Mouse (Mus musculus): ENCODE measurements around the gene Gm42372. TPM values are rescaled to one million over a fixed set of nuclear protein-coding genes. Genes with fewer than 3 reads are reported as not detected.

Gm42372 gene
- polyA plus RNA-seq, 1 experiment from 2014 or later, result not detected

DNA sequence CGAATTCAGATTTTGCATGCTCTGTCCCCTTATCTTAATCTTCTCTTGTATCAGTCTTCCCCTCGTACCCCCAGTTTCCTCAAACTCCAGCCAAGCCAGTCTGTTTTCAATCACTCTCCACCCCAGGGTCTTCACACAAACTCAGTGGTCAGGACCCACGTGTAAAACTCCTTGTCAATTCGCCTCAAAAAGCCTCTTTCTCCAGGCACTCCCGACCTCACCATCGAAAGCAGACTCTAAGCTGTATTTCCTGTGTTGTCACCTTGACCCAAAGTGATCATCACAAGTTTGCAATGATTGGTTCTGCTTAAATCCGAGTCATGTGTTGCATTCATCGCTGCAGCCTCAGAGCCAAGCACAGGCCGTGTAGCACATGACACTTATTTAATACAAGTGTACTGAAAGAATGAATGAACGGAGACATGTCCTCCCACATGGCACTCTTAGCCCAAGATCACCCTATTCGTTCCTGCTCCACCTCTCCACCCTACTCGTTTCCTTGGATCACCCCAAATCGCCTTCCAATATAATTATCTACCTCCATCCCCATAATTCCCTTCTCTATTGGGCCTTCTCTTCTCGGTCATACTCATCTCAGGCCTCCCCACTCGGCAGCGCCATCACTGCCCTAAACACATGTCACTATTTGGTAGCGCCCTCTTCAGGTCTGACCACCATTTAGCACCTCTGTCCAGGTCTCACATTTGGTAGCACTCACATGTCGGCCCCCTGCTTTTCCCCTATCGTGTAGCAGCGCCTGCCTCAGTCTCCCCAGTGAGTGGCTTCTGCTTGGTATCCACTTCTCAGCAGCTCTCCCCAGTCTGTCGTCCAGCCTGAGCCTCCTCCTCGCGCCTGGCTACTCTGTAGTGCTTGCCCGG lies 44.1 kb downstream of the Gm42372 start:
- H3K27ac ChIP-seq, result peak overlapping the region; percentile 94
- peaks cover 54% of the 10 kb centered on the region for H3K79me2 ChIP-seq (ENCODE audit: inconsistent target)
- peak overlapping the region; percentile 74 for H3K4me3 ChIP-seq (ENCODE audit: inconsistent target)
- H3K36me3 ChIP-seq (ENCODE audit: inconsistent target), result peaks cover 2% of the 10 kb centered on the region; the same call in 1 of the 2 replicates
- WGBS (ENCODE audit: missing documents), result under 1% methylated on average over 24 of the region's 24 CpGs

- Histone ChIP-seq H3K79me2 (ENCODE audit: inconsistent target) (peaks cover 46% of the 10 kb centered on the region), H3K4me3 (ENCODE audit: inconsistent target) (peak within 1 kb of the TSS; percentile 74), H3K27ac (peak within 1 kb of the TSS; percentile 94), H3K36me3 (ENCODE audit: inconsistent target) (no peaks in the 10 kb centered on the region)
- WGBS (ENCODE audit: missing documents), result under 1% methylated on average over 50 of the region's 58 CpGs
These were observed 44.9 kb downstream of the Gm42372 start, which contains the start of gene Ppp5c for GRCm38 (mm10) chr7:17027588-17028343. Ppp5c (minus strand) TSS chr7:17027924.

DNA sequence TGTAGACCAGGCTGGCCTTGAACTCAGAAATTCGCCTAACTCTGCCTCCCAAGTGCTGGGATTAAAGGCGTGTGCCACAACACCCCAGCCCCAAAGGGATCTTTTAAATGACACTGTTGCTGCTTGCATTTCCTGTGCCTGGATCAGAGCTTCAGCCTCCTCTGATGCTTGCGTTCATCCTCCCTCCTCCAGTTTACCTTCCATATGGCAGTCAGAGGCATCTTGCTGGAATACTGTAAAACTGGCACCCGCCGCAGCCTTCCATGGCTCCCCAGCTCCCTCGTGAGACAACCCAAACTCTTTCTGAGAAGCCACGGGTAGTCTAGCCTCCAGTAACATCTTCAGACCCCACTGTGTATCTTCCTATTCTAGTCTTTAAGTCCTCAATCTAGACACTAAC lies 46.0 kb downstream of the Gm42372 start:
- Histone ChIP-seq H3K79me2 (ENCODE audit: inconsistent target) (peaks cover 34% of the 10 kb centered on the region), H3K36me3 (ENCODE audit: inconsistent target) (no peaks in the 10 kb centered on the region), H3K27ac (no peak overlapping the region), H3K4me3 (ENCODE audit: inconsistent target) (no peak overlapping the region)
- 93% methylated on average over 7 of the region's 7 CpGs for WGBS (ENCODE audit: missing documents)

GRCm38 (mm10) chr7:17030239-17030638 lies 47.4 kb downstream of the Gm42372 start:
- Histone ChIP-seq H3K79me2 (ENCODE audit: inconsistent target) (peaks cover 21% of the 10 kb centered on the region), H3K4me3 (ENCODE audit: inconsistent target) (no peak overlapping the region), H3K27ac (no peak overlapping the region), H3K36me3 (ENCODE audit: inconsistent target) (no peaks in the 10 kb centered on the region)
- 73% methylated on average over 6 of the region's 7 CpGs for WGBS (ENCODE audit: missing documents)

Other genes starting within 250 kb of the Gm42372 start
- gene Ap2s1, start 244.7 kb upstream of the Gm42372 start, polyA plus RNA-seq (2018), result 207 to 606 TPM (median 518 TPM) in 3 replicates
- 4.0 to 23.3 TPM (median 15.1 TPM) in 3 replicates for gene Slc1a5, start 201.7 kb upstream of the Gm42372 start, polyA plus RNA-seq (2018)
- gene Strn4, start 167.2 kb upstream of the Gm42372 start, polyA plus RNA-seq (2018), result 26.7 to 43.9 TPM (median 39.6 TPM) in 3 replicates
- 17.4 to 25.4 TPM (median 20.5 TPM) in 3 replicates for gene Fkrp, start 166.4 kb upstream of the Gm42372 start, polyA plus RNA-seq (2018)
- gene Prkd2, start 140.2 kb upstream of the Gm42372 start, polyA plus RNA-seq (2018), result 3.7 to 6.1 TPM (median 4.8 TPM) in 3 replicates
- 0.15 to 0.32 TPM (median 0.31 TPM) in 3 replicates for gene Dact3, start 107.8 kb upstream of the Gm42372 start, polyA plus RNA-seq (2018)
- not detected in 3 replicates for gene Gng8, start 91.3 kb upstream of the Gm42372 start, polyA plus RNA-seq (2018)
- gene Ptgir, start 76.6 kb upstream of the Gm42372 start, polyA plus RNA-seq (2018), result 2.2 to 3.8 TPM (median 3.6 TPM) in 3 replicates
- gene Calm3, start 59.0 kb upstream of the Gm42372 start, polyA plus RNA-seq (2018), result 148 to 197 TPM (median 177 TPM) in 3 replicates
- gene Pnmal2, start 38.4 kb upstream of the Gm42372 start, polyA plus RNA-seq (2018), result not detected in 3 replicates
- not detected in 3 replicates for gene Pnmal1, start 23.4 kb upstream of the Gm42372 start, polyA plus RNA-seq (2018)
- 0.03 TPM in 1 of 3 replicates, not detected in the others for gene Ccdc8, start 9.6 kb downstream of the Gm42372 start, polyA plus RNA-seq (2018)
- 49.0 to 68.9 TPM (median 61.2 TPM) in 3 replicates for gene Ppp5c, start 44.8 kb downstream of the Gm42372 start, polyA plus RNA-seq (2018)
- gene Hif3a, start 79.3 kb downstream of the Gm42372 start, polyA plus RNA-seq (2018), result not detected in 3 replicates
- not detected in 3 replicates for gene Psg16, start 91.0 kb downstream of the Gm42372 start, polyA plus RNA-seq (2018)
- gene Ceacam3, start 167.2 kb downstream of the Gm42372 start, polyA plus RNA-seq (2018), result not detected in 3 replicates
- not detected in 3 replicates for gene Psg29, start 220.4 kb downstream of the Gm42372 start, polyA plus RNA-seq (2018)